Mouse (Mus musculus) megakaryocyte, embryonic 14.5 days (primary cell): ENCODE results near the gene Gucd1. TPM values are rescaled to one million over a fixed set of nuclear protein-coding genes. Genes with fewer than 3 reads are reported as not detected.
"Not testable (repeated sequence)": the region's sequence is repeated elsewhere in the genome, so short reads cannot be mapped to it uniquely, and the experiment has no call there.

Experiments used
- H3K27me3 ChIP-seq: replicated peaks from 2 replicates; pipeline ENCODE3; 2012; ENCODE audit warnings: inconsistent platforms
- H3K36me3 ChIP-seq: replicated peaks from 2 replicates; pipeline ENCODE3; 2012; ENCODE audit warnings: low read length, inconsistent platforms, mixed read lengths
- H3K4me1 ChIP-seq: 2 replicates; pipeline ENCODE4 v1.6.1; 2012; ENCODE audit warnings: inconsistent platforms
- H3K4me3 ChIP-seq: replicated peaks from 2 replicates; pipeline ENCODE3; 2012; ENCODE audit warnings: moderate library complexity, mild to moderate bottlenecking, inconsistent platforms
- H3K9me3 ChIP-seq: 2 replicates; pipeline ENCODE4 v1.6.1; 2012; ENCODE audit warnings: inconsistent platforms
- FLI1 ChIP-seq: IDR thresholded peaks from 2 replicates; pipeline ENCODE4 v1.6.1; 2012; ENCODE audit warnings: low read length, inconsistent platforms, mixed read lengths
- GATA1 ChIP-seq: IDR thresholded peaks from 3 replicates; pipeline ENCODE4 v1.6.1; 2012; ENCODE audit warnings: mixed read lengths, low read length, inconsistent platforms, borderline replicate concordance
- polyA plus RNA-seq: library from polyadenylated mRNA; stranded (reverse); fragments of >175 nt; gene quantifications from 2 replicates; pipeline ENCODE4 v1.2.3, GENCODE M21; 2012; ENCODE audit warnings: low replicate concordance; ENCODE audit not compliant: insufficient read depth

The Gucd1 gene
- polyA plus RNA-seq, 1 experiment, result 19.1 TPM

GRCm38 (mm10) chr10:75536123-75536522, 18.4 kb upstream of the Gucd1 start:
- peaks cover 60% of the 10 kb centered on the region for H3K36me3 ChIP-seq
- peaks cover 6% of the 10 kb centered on the region; the same call in 1 of the 2 replicates for H3K9me3 ChIP-seq
- H3K4me3 ChIP-seq, result peak overlapping the region; percentile 10
- TF ChIP-seq FLI1, result no peak
- no peak for TF ChIP-seq GATA1
- peaks cover 15% of the 10 kb centered on the region for H3K4me1 ChIP-seq
- H3K27me3 ChIP-seq, result peaks cover 2% of the 10 kb centered on the region

GRCm38 (mm10) chr10:75535423-75535822, 17.7 kb upstream of the Gucd1 start:
- TF ChIP-seq FLI1 (no peak), GATA1 (no peak)
- H3K27me3 ChIP-seq, result peaks cover 2% of the 10 kb centered on the region

GRCm38 (mm10) chr10:75534934-75535333, 17.2 kb upstream of the Gucd1 start:
- H3K9me3 ChIP-seq, result peaks cover 6% of the 10 kb centered on the region; the same call in 1 of the 2 replicates

More at GRCm38 (mm10) chr10:75535423-75535822, 17.7 kb upstream of the Gucd1 start:
- Histone ChIP-seq H3K36me3 (peaks cover 60% of the 10 kb centered on the region), H3K4me3 (no peak overlapping the region), H3K4me1 (peaks cover 22% of the 10 kb centered on the region), H3K9me3 (peaks cover 6% of the 10 kb centered on the region; the same call in 1 of the 2 replicates)

GRCm38 (mm10) chr10:75534216-75534615, 16.4 kb upstream of the Gucd1 start:
- Histone ChIP-seq H3K4me3 (no peak overlapping the region), H3K9me3 (peaks cover 6% of the 10 kb centered on the region; the same call in 1 of the 2 replicates), H3K4me1 (peaks cover 28% of the 10 kb centered on the region), H3K36me3 (peaks cover 67% of the 10 kb centered on the region), H3K27me3 (no peaks in the 10 kb centered on the region)
- TF ChIP-seq FLI1, result no peak
- TF ChIP-seq GATA1, result no peak

More at GRCm38 (mm10) chr10:75534934-75535333, 17.2 kb upstream of the Gucd1 start:
- Histone ChIP-seq H3K36me3 (peaks cover 62% of the 10 kb centered on the region), H3K4me3 (no peak overlapping the region), H3K27me3 (peaks cover 2% of the 10 kb centered on the region), H3K4me1 (peaks cover 26% of the 10 kb centered on the region)
- no peak for TF ChIP-seq GATA1
- TF ChIP-seq FLI1, result no peak

GRCm38 (mm10) chr10:75531532-75532090, 13.8 kb upstream of the Gucd1 start:
- peak overlapping the region; percentile 50 for H3K4me3 ChIP-seq
- H3K36me3 ChIP-seq, result peaks cover 71% of the 10 kb centered on the region
- TF ChIP-seq FLI1, result no peak
- no peak for TF ChIP-seq GATA1
- peaks cover 28% of the 10 kb centered on the region for H3K4me1 ChIP-seq
- H3K27me3 ChIP-seq, result no peaks in the 10 kb centered on the region
- H3K9me3 ChIP-seq, result no peaks in the 10 kb centered on the region

GRCm38 (mm10) chr10:75530322-75530721, 12.6 kb upstream of the Gucd1 start:
- no peaks in the 10 kb centered on the region for H3K27me3 ChIP-seq
- no peaks in the 10 kb centered on the region for H3K9me3 ChIP-seq
- peaks cover 68% of the 10 kb centered on the region for H3K36me3 ChIP-seq
- H3K4me1 ChIP-seq, result peaks cover 32% of the 10 kb centered on the region
- no peak overlapping the region for H3K4me3 ChIP-seq
- TF ChIP-seq GATA1, result no peak

- peaks cover 26% of the 10 kb centered on the region for H3K4me1 ChIP-seq
- not testable (repeated sequence) for H3K4me3 ChIP-seq, H3K9me3 ChIP-seq, H3K27me3 ChIP-seq
- H3K36me3 ChIP-seq, result peaks cover 78% of the 10 kb centered on the region
Observed at GRCm38 (mm10) chr10:75525450-75525849, 7.7 kb upstream of the Gucd1 start.

- Histone ChIP-seq H3K36me3 (peaks cover 72% of the 10 kb centered on the region), H3K4me1 (peaks cover 42% of the 10 kb centered on the region), H3K27me3 (no peaks in the 10 kb centered on the region), H3K4me3 (no peak overlapping the region), H3K9me3 (no peaks in the 10 kb centered on the region)
- TF ChIP-seq FLI1 (no peak), GATA1 (no peak)
Observed at GRCm38 (mm10) chr10:75521643-75522042, 3.9 kb upstream of the Gucd1 start.

- Histone ChIP-seq H3K36me3 (peaks cover 66% of the 10 kb centered on the region), H3K4me3 (no peak overlapping the region), H3K4me1 (peaks cover 49% of the 10 kb centered on the region), H3K9me3 (no peaks in the 10 kb centered on the region), H3K27me3 (no peaks in the 10 kb centered on the region)
- no peak for TF ChIP-seq GATA1
- no peak for TF ChIP-seq FLI1
Observed at GRCm38 (mm10) chr10:75520581-75520980, 2.8 kb upstream of the Gucd1 start.

GRCm38 (mm10) chr10:75517073-75517757, 557 bp downstream of the Gucd1 start, which contains the start of gene Snrpd3:
Gene Snrpd3 (plus strand): TSS chr10:75517551.
- H3K36me3 ChIP-seq, result peaks cover 66% of the 10 kb centered on the region

More at GRCm38 (mm10) chr10:75517073-75517757, 557 bp downstream of the Gucd1 start, which contains the start of gene Snrpd3:
- TF ChIP-seq GATA1 (no peak), FLI1 (no peak)
- Histone ChIP-seq H3K27me3 (no peaks in the 10 kb centered on the region), H3K4me3 (peak within 1 kb of the TSS; percentile 93), H3K9me3 (no peaks in the 10 kb centered on the region), H3K4me1 (peaks cover 82% of the 10 kb centered on the region)
